Mouse (Mus musculus) testis, adult 2 months (tissue): ENCODE data around the gene Capn9.

Experiments used
- CTCF ChIP-seq: fragments of 200-500 bp; IDR thresholded peaks from 2 replicates; pipeline ENCODE4 v1.5.1; 2012; ENCODE audit warnings: low read depth, mild to moderate bottlenecking, inconsistent platforms, low read length, moderate library complexity; ENCODE audit not compliant: control insufficient read depth, insufficient read depth, insufficient replicate concordance
- POLR2A ChIP-seq: fragments of 200-500 bp; IDR thresholded peaks from 2 replicates; pipeline ENCODE4 v1.6.1; 2012; ENCODE audit warnings: low read depth, mild to moderate bottlenecking, inconsistent platforms, low read length, moderate library complexity; ENCODE audit not compliant: control insufficient read depth

DNA sequence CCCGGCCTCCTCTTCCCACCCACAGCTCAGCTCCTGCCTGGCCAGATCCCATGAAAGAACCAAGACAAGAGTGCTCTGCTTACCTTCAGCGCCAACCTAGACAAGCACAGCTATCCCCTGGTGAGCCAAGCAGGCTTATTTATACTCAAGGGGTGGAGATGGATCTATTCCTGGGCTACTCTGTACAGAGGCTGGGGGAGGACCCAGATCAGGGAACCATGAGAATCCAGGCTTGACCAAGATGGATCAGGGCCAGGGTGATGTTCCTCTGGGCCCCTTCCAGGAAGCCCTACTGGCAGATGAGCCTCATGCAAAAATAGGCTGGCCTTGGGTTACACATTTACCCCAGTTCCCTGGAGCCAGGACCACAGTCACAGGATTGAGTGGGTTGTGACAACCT, 6.3 kb upstream of the Capn9 start, which contains the start of gene Agt:
- TF ChIP-seq POLR2A (no peak), CTCF (no peak)
